10 mouse cellular contexts compared by ENCODE assay signal in the genomic region with DNA sequence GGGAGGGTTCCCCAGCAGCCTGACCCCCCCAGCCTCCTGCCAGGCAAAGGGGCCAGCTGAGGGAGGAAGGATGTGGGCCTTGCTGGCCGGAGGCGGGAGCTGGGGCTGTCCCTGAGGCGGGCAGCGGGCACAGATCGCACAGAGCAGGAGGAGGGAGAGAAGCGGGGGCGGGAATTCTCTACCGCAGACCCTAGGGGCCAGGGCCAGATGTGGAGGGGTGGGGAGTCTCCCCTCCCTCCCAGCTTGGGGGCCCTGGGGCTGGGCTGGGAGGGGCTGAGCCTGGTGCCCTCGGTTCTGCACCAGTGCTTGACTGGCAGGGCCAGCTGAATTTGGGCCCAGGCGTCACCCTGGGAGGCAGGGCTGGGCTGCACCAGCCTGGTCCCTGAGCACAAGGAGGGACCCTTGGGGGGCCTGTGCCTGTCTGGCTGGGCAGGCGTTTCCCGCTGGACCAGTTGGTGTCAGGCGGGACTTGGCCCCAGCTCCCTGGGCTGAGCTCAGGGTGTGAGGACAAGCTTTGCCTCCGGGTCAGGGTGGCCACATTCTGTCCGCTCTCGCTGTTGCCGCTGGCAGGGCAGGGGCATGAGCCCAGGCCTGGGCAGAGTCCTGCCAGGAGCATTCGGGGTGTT. TPM values are rescaled to one million over a fixed set of nuclear protein-coding genes. Genes with fewer than 3 reads are reported as not detected.
A peak's percentile ranks its signal among the peaks of the same experiment; 100 is the strongest.
DNase-seq lines count a peak whose midpoint lies in the region; ATAC-seq and TF ChIP-seq lines count a peak whose summit lies in the region.
"Had no signal": no experiment of that assay in that cellular context is flagged by ENCODE, and none has a peak within 500 bp of the region (broad histone marks: within the 10 kb centered on the region; RNA-seq: fewer than 3 reads in every experiment).

No protein-coding gene starts in this region.

- under 1% methylated on average over 12 of the region's 18 CpGs for WGBS in hindbrain, postnatal 0 days
- 2% methylated on average over 15 of the region's 18 CpGs for WGBS in limb, embryonic 14.5 days
- 23% methylated on average over 17 of the region's 18 CpGs for WGBS in thymus, adult 2 months

- 0 out of 2 replicates have a peak, but pooled peaks cover 5% of the 10 kb centered on the region for H3K27me3 ChIP-seq in hindbrain, postnatal 0 days (ENCODE audit: insufficient read depth, low read length)
- H3K27me3 ChIP-seq in limb, embryonic 14.5 days (ENCODE audit: control insufficient read depth, insufficient read depth, low read length) = no peaks in the 10 kb centered on the region; the same call in 1 of the 2 replicates
- peaks cover 2% of the 10 kb centered on the region; the same call in 1 of the 2 replicates for H3K27me3 ChIP-seq in thymus, adult 2 months (ENCODE audit: control insufficient read depth, insufficient read depth, low read length)

- peak overlapping the region; percentile 97 for H3K27ac ChIP-seq in hindbrain, postnatal 0 days
- peak overlapping the region; percentile 95 for H3K27ac ChIP-seq in limb, embryonic 14.5 days (replicated peaks; ENCODE audit: low read depth, low read length)
- no peak overlapping the region for H3K27ac ChIP-seq in thymus, adult 2 months (ENCODE audit: control insufficient read depth, insufficient read depth, low read length)

- no peaks in the 10 kb centered on the region for H3K9me3 ChIP-seq in hindbrain, postnatal 0 days (ENCODE audit: low read length)
- no peaks in the 10 kb centered on the region for H3K9me3 ChIP-seq in limb, embryonic 14.5 days (ENCODE audit: control insufficient read depth, low read length)

- peak overlapping the region; percentile 98 for H3K4me2 ChIP-seq in hindbrain, postnatal 0 days (ENCODE audit: low read depth, low read length)
- peak overlapping the region; percentile 85 for H3K4me2 ChIP-seq in limb, embryonic 14.5 days (replicated peaks; ENCODE audit: low read depth, low read length, severe bottlenecking)

- peak overlapping the region; percentile 97 for H3K9ac ChIP-seq in hindbrain, postnatal 0 days (replicated peaks; ENCODE audit: low read length)
- peak overlapping the region; percentile 98 for H3K9ac ChIP-seq in limb, embryonic 14.5 days (ENCODE audit: low read depth, low read length, severe bottlenecking)

- H3K36me3 ChIP-seq in hindbrain, postnatal 0 days (ENCODE audit: insufficient read depth, low read length) = no peaks in the 10 kb centered on the region
- H3K36me3 ChIP-seq in limb, embryonic 14.5 days (ENCODE audit: control insufficient read depth, insufficient read depth, low read length) = peaks cover 13% of the 10 kb centered on the region
- H3K36me3 ChIP-seq in thymus, adult 2 months (ENCODE audit: control insufficient read depth, insufficient read depth, low read length) = no peaks in the 10 kb centered on the region

- H3K4me3 ChIP-seq in hindbrain, postnatal 0 days (ENCODE audit: low read length) = peak overlapping the region; percentile 93
- peak overlapping the region; percentile 100 for H3K4me3 ChIP-seq in limb, embryonic 14.5 days (replicated peaks; ENCODE audit: low read length)
- H3K4me3 ChIP-seq in thymus, adult 2 months (ENCODE audit: control insufficient read depth, insufficient read depth, low read length) = peak overlapping the region; percentile 64

- DNase-seq in layer of hippocampus, adult 11-12 months (ENCODE audit: low spot score) = peak; percentile 62
- no peak for DNase-seq in layer of hippocampus, postnatal 25 days (ENCODE audit: extremely low spot score in 1 of 2, low spot score in 1 of 2)
- DNase-seq in cerebellum, adult 9-10 months = peak; percentile 77
- peak; percentile 84 for DNase-seq in gastrocnemius, postnatal 25 days
- peak; percentile 62 for DNase-seq in hindbrain, postnatal 0 days (ENCODE audit: low spot score)
- DNase-seq in limb, embryonic 14.5 days (ENCODE audit: low spot score) = peak; percentile 70
- DNase-seq in naive thymus-derived CD4-positive, alpha-beta T cell, adult 2 months (ENCODE audit: low read depth) = peak; percentile 53
- peak; percentile 34 for DNase-seq in thymus, adult 2 months

- TF ChIP-seq POLR2A in limb, embryonic 14.5 days (IDR thresholded peaks at IDR 0.05; ENCODE audit: borderline replicate concordance, extremely low read depth, insufficient read depth, insufficient read length) = no peak
- TF ChIP-seq POLR2A in thymus, adult 2 months (IDR thresholded peaks at IDR 0.05; ENCODE audit: control insufficient read depth, extremely low read depth, insufficient read depth, low read length, poor library complexity) = no peak

- 0 out of 2 replicates have a peak, but pooled peaks have one; percentile 2 for TF ChIP-seq CTCF in hindbrain, postnatal 0 days (IDR thresholded peaks at IDR 0.05; ENCODE audit: low read depth)
- no peak for TF ChIP-seq CTCF in thymus, adult 2 months (IDR thresholded peaks at IDR 0.05; ENCODE audit: borderline replicate concordance, control insufficient read depth, extremely low read depth, insufficient read depth, low read length, poor library complexity)

- peak; percentile 28 for ATAC-seq in hindbrain, postnatal 0 days
- peak; percentile 29 for ATAC-seq in limb, embryonic 14.5 days (ENCODE audit: low FRiP score, low read depth)

- H3K4me1 ChIP-seq in hindbrain, postnatal 0 days (ENCODE audit: insufficient read depth, low read length) = peaks cover 33% of the 10 kb centered on the region
- H3K4me1 ChIP-seq in limb, embryonic 14.5 days (ENCODE audit: control insufficient read depth, insufficient read depth, low read length) = peaks cover 54% of the 10 kb centered on the region
- H3K4me1 ChIP-seq in thymus, adult 2 months (replicated peaks; ENCODE audit: control insufficient read depth, insufficient read depth, low read length) = peaks cover 56% of the 10 kb centered on the region

RNA-seq across cellular contexts. Expression of a gene that starts 2.3 kb away (rescaled TPM):
- 100 to 1,000 TPM in 1 of 2 experiments, 10 to 100 TPM in 1; 96.9 to 109 TPM for total RNA-seq in layer of hippocampus, postnatal 25 days (2021)
- 10 to 100 TPM; 29.3 to 32.8 TPM for total RNA-seq in gastrocnemius, postnatal 25 days (2021)
- 88.2 and 106 TPM in 2 replicates for total RNA-seq in hindbrain, postnatal 0 days (2014; rRNA removed)
- polyA plus RNA-seq in hindbrain, postnatal 0 days (2015; fragmentation: Nextera tagmentation; extraction: Ambion mirVana) = 9.7 and 10.8 TPM in 2 replicates
- 29.6 and 41.0 TPM in 2 replicates for polyA plus RNA-seq in limb, embryonic 14.5 days (2012; rRNA removed)
- 12.9 and 15.6 TPM in 2 replicates for polyA plus RNA-seq in limb, embryonic 14.5 days (2014; fragmentation: Nextera tagmentation; extraction: Ambion mirVana)
- polyA plus RNA-seq in thymus, adult 2 months (2012; rRNA removed) = 59.8 and 78.9 TPM in 2 replicates

RNA-seq across cellular contexts. Expression of a gene that starts 39.5 kb away (rescaled TPM):
- total RNA-seq in layer of hippocampus, postnatal 25 days (2021) = under 1 TPM; 0.07 to 0.14 TPM
- under 1 TPM in 1 of 2 experiments, not detected in 1; 0.43 TPM for total RNA-seq in gastrocnemius, postnatal 25 days (2021)
- total RNA-seq in hindbrain, postnatal 0 days (2014; rRNA removed) = 0.07 and 0.73 TPM in 2 replicates
- 0.19 and 0.39 TPM in 2 replicates for polyA plus RNA-seq in hindbrain, postnatal 0 days (2015; fragmentation: Nextera tagmentation; extraction: Ambion mirVana)
- 0.54 and 0.64 TPM in 2 replicates for polyA plus RNA-seq in limb, embryonic 14.5 days (2012; rRNA removed)
- 0.35 and 0.62 TPM in 2 replicates for polyA plus RNA-seq in limb, embryonic 14.5 days (2014; fragmentation: Nextera tagmentation; extraction: Ambion mirVana)
- 15.3 and 15.8 TPM in 2 replicates for polyA plus RNA-seq in thymus, adult 2 months (2012; rRNA removed)
- total RNA-seq: left cerebral cortex, postnatal 14 days; MEL had no signal

Comparison
In these comparisons a context has a peak if more than half of its experiments do, and no peak if none do; other contexts are left out.
1. DNase-seq: peak in layer of hippocampus, adult 11-12 months (single experiment), cerebellum, adult 9-10 months (single experiment), gastrocnemius, postnatal 25 days (single experiment), hindbrain, postnatal 0 days (single experiment), limb, embryonic 14.5 days (single experiment), naive thymus-derived CD4-positive, alpha-beta T cell, adult 2 months (single experiment) and thymus, adult 2 months (single experiment); none in layer of hippocampus, postnatal 25 days (0 of 2).
2. Peak in every context shown above with its lines, with median percentiles within 50 percentile points of each other: H3K4me3 ChIP-seq.